Mouse (Mus musculus) stomach, postnatal 0 days (tissue): ENCODE results near the gene Dnah11. TPM values are rescaled to one million over a fixed set of nuclear protein-coding genes. Genes with fewer than 3 reads are reported as not detected.

Source experiments
- ATAC-seq: fragments of 200-750 bp; cut with Nextera tagmentation; 2 replicates; pipeline ENCODE4 v1.8.0; 2017; ENCODE audit not compliant: low FRiP score, low TSS enrichment
- DNase-seq: peaks from one replicate; pipeline ENCODE4 v3.0.0-alpha.2; 2016; ENCODE audit warnings: low spot score
- H3K27ac ChIP-seq: fragments of 300-500 bp; sonication (generic); replicated peaks from 2 replicates; pipeline ENCODE4 v1.5.1; 2014; ENCODE audit warnings: mild to moderate bottlenecking, control low read depth
- H3K27me3 ChIP-seq: fragments of 300-500 bp; sonication (generic); 2 replicates; pipeline ENCODE4 v1.6.1; 2014; ENCODE audit warnings: low read length; ENCODE audit not compliant: control insufficient read depth, insufficient read depth
- H3K36me3 ChIP-seq: fragments of 300-500 bp; sonication (generic); 2 replicates; pipeline ENCODE4 v1.6.1; 2014; ENCODE audit warnings: low read length, mixed read lengths; ENCODE audit not compliant: control insufficient read depth, insufficient read depth
- H3K4me1 ChIP-seq: fragments of 300-500 bp; sonication (generic); replicated peaks from 2 replicates; pipeline ENCODE4 v1.6.1; 2014; ENCODE audit warnings: antibody characterized with exemption; ENCODE audit not compliant: control insufficient read depth, insufficient read depth
- H3K4me2 ChIP-seq: fragments of 300-500 bp; sonication (generic); replicated peaks from 2 replicates; pipeline ENCODE4 v1.6.1; 2014; ENCODE audit warnings: low read depth, mild to moderate bottlenecking, control low read depth, moderate library complexity
- H3K4me3 ChIP-seq: fragments of 300-500 bp; sonication (generic); 2 replicates; pipeline ENCODE4 v1.5.1; 2014; ENCODE audit warnings: low read depth, low read length, control low read depth
- H3K9ac ChIP-seq: fragments of 300-500 bp; sonication (generic); 2 replicates; pipeline ENCODE4 v1.6.1; 2014; ENCODE audit warnings: mild to moderate bottlenecking, low read length, control low read depth, mixed read lengths
- H3K9me3 ChIP-seq: fragments of 300-500 bp; sonication (generic); 2 replicates; pipeline ENCODE4 v1.6.1; 2016; ENCODE audit warnings: low read length; ENCODE audit not compliant: control insufficient read depth
- CTCF ChIP-seq: IDR thresholded peaks from 2 replicates; pipeline ENCODE4 v1.5.1; 2016; ENCODE audit warnings: antibody characterized with exemption, low read depth, mild to moderate bottlenecking, moderate library complexity
- EP300 ChIP-seq: optimal IDR thresholded peaks from 2 replicates; pipeline ENCODE3; 2016; ENCODE audit warnings: antibody characterized with exemption
- WGBS: fragments of 180-500 bp; shearing (Covaris S2); extraction: QIAGEN DNeasy Blood & Tissue Kit; methylation state at CpG from one replicate; pipeline ENCODE4 v1.1.7; 2014; 5-methylcytosine and 5-hydroxymethylcytosine counted together
- polyA plus RNA-seq: library from polyadenylated mRNA; unstranded; fragments of >200 nt; fragmentation: Nextera tagmentation; extraction: Ambion mirVana; gene quantifications from 2 replicates; pipeline ENCODE4 v1.2.1, GENCODE M21; 2015

Dnah11 gene
- polyA plus RNA-seq, 1 experiment from 2014 or later = 0.01 TPM

- H3K4me1 ChIP-seq = no peaks in the 10 kb centered on the region
- H3K9ac ChIP-seq = no peak overlapping the region
- 60% methylated on average over 3 of the region's 3 CpGs for WGBS
- ATAC-seq (no peak), DNase-seq (no peak)
- no peaks in the 10 kb centered on the region for H3K9me3 ChIP-seq
- H3K4me3 ChIP-seq = no peak overlapping the region
- H3K4me2 ChIP-seq = no peak overlapping the region
- H3K36me3 ChIP-seq = no peaks in the 10 kb centered on the region
- no peak overlapping the region for H3K27ac ChIP-seq
- TF ChIP-seq CTCF (no peak), EP300 (no peak)
- no peaks in the 10 kb centered on the region for H3K27me3 ChIP-seq
Measured at GRCm38 (mm10) chr12:117887422-117887821, 311.4 kb downstream of the Dnah11 start.

GRCm38 (mm10) chr12:117884627-117885026 lies 314.2 kb downstream of the Dnah11 start:
- no peak overlapping the region for H3K9ac ChIP-seq
- no peak overlapping the region for H3K4me2 ChIP-seq
- no peak overlapping the region for H3K4me3 ChIP-seq
- H3K4me1 ChIP-seq = no peaks in the 10 kb centered on the region
- no peaks in the 10 kb centered on the region for H3K36me3 ChIP-seq
- no peak overlapping the region for H3K27ac ChIP-seq
- 98% methylated on average over 2 of the region's 2 CpGs for WGBS
- ATAC-seq (no peak), DNase-seq (no peak)
- H3K9me3 ChIP-seq = no peaks in the 10 kb centered on the region
- H3K27me3 ChIP-seq = no peaks in the 10 kb centered on the region
- TF ChIP-seq CTCF = no peak
- no peak for TF ChIP-seq EP300

- no peak for ATAC-seq
Measured at GRCm38 (mm10) chr12:117878341-117878740, 320.5 kb downstream of the Dnah11 start.

GRCm38 (mm10) chr12:117872265-117872664 lies 326.6 kb downstream of the Dnah11 start:
- Histone ChIP-seq H3K4me3 (no peak overlapping the region), H3K27ac (no peak overlapping the region), H3K27me3 (no peaks in the 10 kb centered on the region), H3K4me2 (no peak overlapping the region), H3K9me3 (no peaks in the 10 kb centered on the region), H3K9ac (no peak overlapping the region), H3K36me3 (peaks cover 3% of the 10 kb centered on the region; the same call in 1 of the 2 replicates), H3K4me1 (no peaks in the 10 kb centered on the region)
- DNase-seq (no peak), ATAC-seq (no peak)
- TF ChIP-seq CTCF (no peak), EP300 (no peak)
- 76% methylated on average over 5 of the region's 5 CpGs for WGBS

More at GRCm38 (mm10) chr12:117878341-117878740, 320.5 kb downstream of the Dnah11 start:
- no peaks in the 10 kb centered on the region for H3K27me3 ChIP-seq
- no peak overlapping the region for H3K27ac ChIP-seq
- no peak for TF ChIP-seq EP300
- no peak for TF ChIP-seq CTCF
- H3K36me3 ChIP-seq = peaks cover 5% of the 10 kb centered on the region
- 82% methylated on average over 13 of the region's 13 CpGs for WGBS
- H3K4me2 ChIP-seq = no peak overlapping the region
- H3K4me3 ChIP-seq = no peak overlapping the region
- no peaks in the 10 kb centered on the region for H3K9me3 ChIP-seq
- DNase-seq = no peak
- H3K4me1 ChIP-seq = no peaks in the 10 kb centered on the region
- no peak overlapping the region for H3K9ac ChIP-seq

GRCm38 (mm10) chr12:117867708-117868564 lies 330.9 kb downstream of the Dnah11 start:
- Histone ChIP-seq H3K27ac (no peak overlapping the region), H3K4me1 (no peaks in the 10 kb centered on the region), H3K36me3 (no peaks in the 10 kb centered on the region; the same call in 1 of the 2 replicates), H3K4me2 (no peak overlapping the region), H3K4me3 (no peak overlapping the region), H3K27me3 (no peaks in the 10 kb centered on the region), H3K9me3 (no peaks in the 10 kb centered on the region), H3K9ac (no peak overlapping the region)
- WGBS = 80% methylated on average over 4 of the region's 4 CpGs
- no peak for DNase-seq
- TF ChIP-seq EP300 (no peak), CTCF (no peak)
- ATAC-seq = no peak

- H3K4me2 ChIP-seq = no peak overlapping the region
- ATAC-seq (no peak), DNase-seq (no peak)
- WGBS = 79% methylated on average over 5 of the region's 5 CpGs
- TF ChIP-seq CTCF (no peak), EP300 (no peak)
- H3K9ac ChIP-seq = no peak overlapping the region
- no peaks in the 10 kb centered on the region; the same call in 1 of the 2 replicates for H3K36me3 ChIP-seq
- H3K4me1 ChIP-seq = no peaks in the 10 kb centered on the region
- H3K4me3 ChIP-seq = no peak overlapping the region
- no peaks in the 10 kb centered on the region for H3K27me3 ChIP-seq
- no peak overlapping the region for H3K27ac ChIP-seq
- H3K9me3 ChIP-seq = no peaks in the 10 kb centered on the region
Measured at GRCm38 (mm10) chr12:117862655-117863054, 336.2 kb downstream of the Dnah11 start.
